Mouse (Mus musculus): Measurements from ENCODE around the gene Eng. TPM values are rescaled to one million over a fixed set of nuclear protein-coding genes. Genes with fewer than 3 reads are reported as not detected.

Gene Eng
- total and polyA plus RNA-seq, 3 experiments, result 0.08 to 0.47 (median 0.13) TPM

GRCm38 (mm10) chr2:32628729-32629128, 17.7 kb upstream of the Eng start:
- Histone ChIP-seq H3K9ac (ENCODE audit: insufficient read depth, low read depth) (no peak overlapping the region), H3K36me3 (replicated peaks in 1 of 2; ENCODE audit: control insufficient read depth in 1 of 2, insufficient read depth in 1 of 2, low read length in 1 of 2) (peaks cover 0 to under 1% of the 10 kb centered on the region in 2 experiments), H3K79me2 (replicated peaks; ENCODE audit: control insufficient read depth, extremely low read depth, insufficient read depth, poor library complexity, severe bottlenecking) (no peaks in the 10 kb centered on the region), H3K4me1 (ENCODE audit: control insufficient read depth in 1 of 2, insufficient read depth in 2 of 2) (peaks cover 14 to 33% of the 10 kb centered on the region in 2 experiments), H3K9me3 (replicated peaks; ENCODE audit: low read length) (no peaks in the 10 kb centered on the region), H3K27me3 (replicated peaks) (no peaks in the 10 kb centered on the region), H3K27ac (ENCODE audit: insufficient read depth, low read depth) (no peak overlapping the region), H3K4me3 (replicated peaks in 1 of 3; ENCODE audit: low read depth in 2 of 3, low read length in 2 of 3, poor library complexity in 1 of 3) (no peak overlapping the region), H3K4me2 (ENCODE audit: insufficient read depth, low read depth, poor library complexity, severe bottlenecking) (no peak overlapping the region)
- DNase-seq (ENCODE audit: extremely low read depth), result no peak
- dilution Hi-C loops (cut with MboI; ENCODE audit: extremely low pct_ligation_motif_present, extremely low pct_unique_long_range_greater_than_20kb, low sequenced_read_pairs), result no loop called here
- in situ Hi-C loops (cut with MboI; ENCODE audit: low pct_ligation_motif_present, low pct_unique_long_range_greater_than_20kb, low sequenced_read_pairs), result no loop called here
- TF ChIP-seq MAZ (IDR thresholded peaks at IDR 0.05; ENCODE audit: low read depth, low read length) (no peak), UBTF (IDR thresholded peaks at IDR 0.05; ENCODE audit: low read depth, low read length) (no peak), USF2 (conservative IDR thresholded peaks at IDR 0.05; ENCODE audit: low read depth, low read length) (no peak), JUN (IDR thresholded peaks at IDR 0.05; ENCODE audit: insufficient read depth, low read depth, low read length) (no peak), CHD1 (IDR thresholded peaks at IDR 0.05; ENCODE audit: low read depth, low read length) (no peak), EP300 (IDR thresholded peaks at IDR 0.05; ENCODE audit: low read length) (no peak), CTCF (conservative IDR thresholded peaks at IDR 0.05 in 1 of 2, IDR thresholded peaks at IDR 0.05 in 1 of 2; ENCODE audit: low read depth in 2 of 2, low read length in 2 of 2) (no peak), SMC3 (IDR thresholded peaks at IDR 0.05; ENCODE audit: low read depth, low read length) (no peak), BHLHE40 (IDR thresholded peaks at IDR 0.05; ENCODE audit: low read depth, low read length) (no peak), POLR2A (IDR thresholded peaks at IDR 0.05; ENCODE audit: low read depth, low read length) (no peak), NRF1 (IDR thresholded peaks at IDR 0.05; ENCODE audit: low read depth, low read length) (no peak), NELFE (IDR thresholded peaks at IDR 0.05; ENCODE audit: low read depth, low read length) (no peak), TBP (conservative IDR thresholded peaks at IDR 0.05; ENCODE audit: low read depth, low read length) (no peak), JUND (conservative IDR thresholded peaks at IDR 0.05; ENCODE audit: low read depth, low read length) (no peak), ZMIZ1 (IDR thresholded peaks at IDR 0.05; ENCODE audit: low read depth, low read length) (no peak)

GRCm38 (mm10) chr2:32629276-32629976, 17.0 kb upstream of the Eng start:
- H3K27me3 ChIP-seq (replicated peaks), result no peaks in the 10 kb centered on the region
- H3K9me3 ChIP-seq (replicated peaks; ENCODE audit: low read length), result no peaks in the 10 kb centered on the region
- in situ Hi-C loops (cut with MboI; ENCODE audit: low pct_ligation_motif_present, low pct_unique_long_range_greater_than_20kb, low sequenced_read_pairs) (no loop called here), dilution Hi-C loops (cut with MboI; ENCODE audit: extremely low pct_ligation_motif_present, extremely low pct_unique_long_range_greater_than_20kb, low sequenced_read_pairs) (no loop called here)
- H3K27ac ChIP-seq (ENCODE audit: insufficient read depth, low read depth), result no peak overlapping the region
- TF ChIP-seq NELFE (IDR thresholded peaks at IDR 0.05; ENCODE audit: low read depth, low read length) (no peak), CTCF (conservative IDR thresholded peaks at IDR 0.05 in 1 of 2, IDR thresholded peaks at IDR 0.05 in 1 of 2; ENCODE audit: low read depth in 2 of 2, low read length in 2 of 2) (no peak), RAD21 (IDR thresholded peaks at IDR 0.05; ENCODE audit: low read depth, low read length) (no peak), USF2 (conservative IDR thresholded peaks at IDR 0.05; ENCODE audit: low read depth, low read length) (no peak), E2F4 (IDR thresholded peaks at IDR 0.05; ENCODE audit: insufficient replicate concordance, low read depth, low read length) (no peak), MXI1 (IDR thresholded peaks at IDR 0.05; ENCODE audit: low read depth, low read length) (peak; percentile 91)
- H3K4me2 ChIP-seq (ENCODE audit: insufficient read depth, low read depth, poor library complexity, severe bottlenecking), result no peak overlapping the region
- DNase-seq (ENCODE audit: extremely low read depth), result peak; percentile 36
- H3K4me3 ChIP-seq (replicated peaks in 1 of 3; ENCODE audit: low read depth in 2 of 3, low read length in 2 of 3, poor library complexity in 1 of 3), result no peak overlapping the region
- H3K79me2 ChIP-seq (replicated peaks; ENCODE audit: control insufficient read depth, extremely low read depth, insufficient read depth, poor library complexity, severe bottlenecking), result no peaks in the 10 kb centered on the region
- peaks cover 14 to 34% of the 10 kb centered on the region in 2 experiments for H3K4me1 ChIP-seq (ENCODE audit: control insufficient read depth in 1 of 2, insufficient read depth in 2 of 2)
- H3K9ac ChIP-seq (ENCODE audit: insufficient read depth, low read depth), result no peak overlapping the region
- H3K36me3 ChIP-seq (replicated peaks in 1 of 2; ENCODE audit: control insufficient read depth in 1 of 2, insufficient read depth in 1 of 2, low read length in 1 of 2), result peaks cover 0 to 2% of the 10 kb centered on the region in 2 experiments
